Mouse (Mus musculus) E14TG2a.4 (cell line): ENCODE measurements at regions not wholly inside any gene's neighbourhood (a gene's known extent, or its start where the extent isn't known, plus 50 kb on each side); places are given as distances from the start of the nearest gene placed in this dataset.

Experiments
- CTCF ChIP-seq: conservative IDR thresholded peaks from 2 replicates; pipeline ENCODE4 v1.5.1; 2014; ENCODE audit warnings: low read length
- NANOG ChIP-seq: IDR thresholded peaks from 2 replicates; pipeline ENCODE4 v1.6.1; 2014; ENCODE audit warnings: borderline replicate concordance, low read length, mixed read lengths
- POU5F1 ChIP-seq: IDR thresholded peaks from 2 replicates; pipeline ENCODE4 v1.6.1; 2014; ENCODE audit warnings: low read length, borderline replicate concordance

DNA sequence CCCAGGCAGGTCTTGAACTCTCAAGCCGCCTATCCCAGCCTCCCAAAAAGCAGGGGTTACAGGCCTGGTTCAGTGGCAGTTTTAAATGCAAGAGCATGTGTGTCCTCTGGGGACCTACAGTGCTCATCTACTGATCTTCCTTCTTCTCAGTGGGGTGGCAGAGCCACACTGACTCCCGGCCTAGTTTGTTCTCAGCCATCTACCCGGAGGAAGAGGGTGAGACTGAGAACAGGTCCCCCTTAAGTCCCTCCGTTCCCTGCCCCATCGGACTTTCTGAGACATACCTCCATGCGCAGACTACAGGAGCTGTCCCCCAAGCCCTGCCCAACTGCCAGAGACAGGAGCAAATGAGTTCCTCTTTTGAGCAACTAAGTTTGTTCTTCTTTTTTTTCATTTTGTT lies 66.5 kb downstream of the Zfp36l2 start:
- TF ChIP-seq CTCF (no peak), NANOG (no peak), POU5F1 (no peak)
